Comparison of ENCODE assay signal across 23 mouse cellular contexts in genomic region chr2:105429899-105430298, GRCm38 (mm10). TPM values are rescaled to one million over a fixed set of nuclear protein-coding genes. Genes with fewer than 3 reads are reported as not detected.
DNase-seq lines count a peak whose midpoint lies in the region; ATAC-seq and TF ChIP-seq lines count a peak whose summit lies in the region.
"Had no signal": no experiment of that assay in that cellular context is flagged by ENCODE, and none has a peak within 500 bp of the region (broad histone marks: within the 10 kb centered on the region; RNA-seq: fewer than 3 reads in every experiment).

No protein-coding gene starts in this region.

- peak; percentile 77 for DNase-seq in 416B (ENCODE audit: low read depth)
- DNase-seq in adrenal gland, postnatal 25 days, result no peak
- no peak for DNase-seq in adrenal gland, adult 18-20 months (ENCODE audit: low spot score in 2 of 2)
- DNase-seq in cerebellum, adult 2 months, result no peak
- no peak for DNase-seq in left cerebral cortex, adult 2 months (ENCODE audit: extremely low spot score in 1 of 2, low spot score in 2 of 2)
- DNase-seq: adrenal gland, adult 2 months; adrenal gland, postnatal 36 days; cerebellum, adult 18-20 months; cerebellum, adult 9-11 months; cerebellum, postnatal 25 days; gastrocnemius, postnatal 10 days; gastrocnemius, postnatal 36 days; heart, adult 11 months had no signal

- no peak overlapping the region for H3K4me3 ChIP-seq in cerebellum, adult 2 months (replicated peaks; ENCODE audit: insufficient read depth, low read depth, low read length)
- H3K4me3 ChIP-seq in left cerebral cortex, adult 2 months, result no peak overlapping the region
- H3K4me3 ChIP-seq: forebrain, embryonic 10.5 days; forebrain, embryonic 13.5 days; hindbrain, embryonic 10.5 days; hindbrain, embryonic 13.5 days had no signal

- H3K4me1 ChIP-seq in cerebellum, adult 2 months (ENCODE audit: control insufficient read depth, insufficient read depth, low read length), result no peaks in the 10 kb centered on the region

- TF ChIP-seq CTCF in cerebellum, adult 2 months (IDR thresholded peaks at IDR 0.05; ENCODE audit: borderline replicate concordance, insufficient read depth, low read depth, low read length), result no peak
- TF ChIP-seq CTCF in left cerebral cortex, adult 2 months (IDR thresholded peaks at IDR 0.05), result no peak

- no peaks in the 10 kb centered on the region for H3K27me3 ChIP-seq in cerebellum, adult 2 months (ENCODE audit: control insufficient read depth, insufficient read depth, low read length)

- intact Hi-C loops in left cerebral cortex, adult 2 months (cut with DNase I), result loop anchor here (2.0 kb wide), 1 partner anchor 63 kb away; no protein-coding TSS in a partner anchor

- peak; percentile 37 for ATAC-seq in activated CD4-positive, CD25-positive, alpha-beta regulatory T cell, adult 4 months
- peak; percentile 57 to 61 for ATAC-seq in hematopoietic stem cell, adult 5-6 weeks (replicated peaks in 1 of 2; ENCODE audit: insufficient read depth in 1 of 2, low FRiP score in 2 of 2, low TSS enrichment in 1 of 2, low read depth in 1 of 2, poor library complexity in 2 of 2, severe bottlenecking in 2 of 2)
- peak; percentile 19; the same call in 1 of the 2 replicates for ATAC-seq in megakaryocyte, adult 5-6 weeks (ENCODE audit: poor library complexity, severe bottlenecking)
- ATAC-seq: forebrain, embryonic 13.5 days; forebrain, embryonic 16.5 days; hindbrain, embryonic 16.5 days; intestine, postnatal 0 days had no signal

- WGBS in cerebellum, adult 2 months, result 92% methylated on average over 6 of the region's 6 CpGs

- no peak overlapping the region for H3K27ac ChIP-seq in cerebellum, adult 2 months (ENCODE audit: insufficient read depth, low read length)
- H3K27ac ChIP-seq in left cerebral cortex, adult 2 months, result no peak overlapping the region
- H3K27ac ChIP-seq: forebrain, embryonic 10.5 days; forebrain, embryonic 13.5 days; hindbrain, embryonic 10.5 days; hindbrain, embryonic 13.5 days had no signal

- TF ChIP-seq POLR2A in cerebellum, adult 2 months (IDR thresholded peaks at IDR 0.05; ENCODE audit: borderline replicate concordance, insufficient read depth, low read length), result no peak

RNA-seq across cellular contexts. Expression of gene Rcn1, which starts 30.8 kb away (rescaled TPM):
- 10 to 100 TPM; 10.1 to 11.2 TPM for polyA plus RNA-seq in activated CD4-positive, CD25-positive, alpha-beta regulatory T cell, adult 4 months (2017; shearing (Covaris generic))
- total RNA-seq in hematopoietic stem cell, adult 5-6 weeks (2017), result 71.8 and 94.0 TPM in 2 replicates
- 3.1 and 4.4 TPM in 2 replicates for total RNA-seq in megakaryocyte, adult 5-6 weeks (2015)
- total RNA-seq in megakaryocyte, adult 5-6 weeks (2017), result 10.4 and 13.0 TPM in 2 replicates
- 148 and 158 TPM in 2 replicates for total RNA-seq in adrenal gland, postnatal 25 days (2021)
- 100 to 1,000 TPM in 1 of 2 experiments, 10 to 100 TPM in 1; 30.5 to 203 TPM for total RNA-seq in adrenal gland, adult 18-20 months (2021)
- polyA plus RNA-seq in cerebellum, adult 2 months (2012; rRNA removed), result 6.7 and 7.4 TPM in 2 replicates
- total RNA-seq in left cerebral cortex, adult 2 months (2021), result 10 to 100 TPM; 18.2 to 22.8 TPM
